Mouse (Mus musculus): ENCODE measurements at regions not wholly inside any gene's neighbourhood (a gene's known extent, or its start where the extent isn't known, plus 50 kb on each side); places are given as distances from the start of the nearest gene placed in this dataset.

DNA sequence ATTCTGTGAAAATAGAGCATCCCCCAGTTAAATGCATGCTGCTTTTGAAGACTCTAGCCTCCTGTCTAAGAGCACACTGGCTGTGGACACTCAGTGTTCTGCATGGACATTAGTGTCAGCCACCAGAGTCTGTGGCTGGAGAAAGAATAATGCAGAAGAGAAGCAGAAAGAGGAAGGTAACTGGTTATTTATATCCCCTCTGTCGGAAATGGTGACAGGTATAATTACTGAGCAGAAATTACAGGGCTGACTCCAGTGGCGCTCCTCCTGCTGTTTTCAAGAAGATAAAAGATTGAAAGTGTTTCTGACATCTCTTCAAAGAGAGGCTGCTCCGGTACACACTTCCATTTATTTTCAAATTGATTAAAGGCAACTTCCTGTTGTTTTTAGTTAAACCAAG lies 139.5 kb upstream of the Gria1 start:
- DNase-seq (ENCODE audit: low spot score in 2 of 2), result no peak
- intact Hi-C loops (cut with DNase I), result loop anchor here (5.0 kb wide), 1 partner anchor 141 kb away; the partner anchor contains the start of gene Gria1

DNA sequence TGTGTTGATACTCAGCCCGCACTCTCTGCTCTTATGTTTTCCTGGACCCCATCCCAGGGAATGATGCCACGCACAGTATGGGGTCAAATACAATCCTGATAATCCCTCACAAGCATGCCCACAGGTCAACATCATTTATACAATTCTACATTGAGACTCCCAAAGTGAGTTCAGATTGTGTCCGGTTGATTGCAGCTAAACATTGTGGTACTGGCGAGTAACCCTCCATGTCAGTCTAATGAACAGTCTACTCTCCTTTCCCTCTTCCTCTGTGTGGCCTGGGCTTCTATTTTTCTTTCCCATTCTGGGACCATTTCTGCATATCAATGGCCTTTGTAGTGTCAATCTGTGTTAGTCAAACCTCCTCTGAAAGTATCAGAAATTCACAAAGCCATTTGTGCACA lies 112.6 kb upstream of the Gria1 start:
- no peak for DNase-seq (ENCODE audit: low spot score in 2 of 2)
- intact Hi-C loops (cut with DNase I), result no loop called here

DNA sequence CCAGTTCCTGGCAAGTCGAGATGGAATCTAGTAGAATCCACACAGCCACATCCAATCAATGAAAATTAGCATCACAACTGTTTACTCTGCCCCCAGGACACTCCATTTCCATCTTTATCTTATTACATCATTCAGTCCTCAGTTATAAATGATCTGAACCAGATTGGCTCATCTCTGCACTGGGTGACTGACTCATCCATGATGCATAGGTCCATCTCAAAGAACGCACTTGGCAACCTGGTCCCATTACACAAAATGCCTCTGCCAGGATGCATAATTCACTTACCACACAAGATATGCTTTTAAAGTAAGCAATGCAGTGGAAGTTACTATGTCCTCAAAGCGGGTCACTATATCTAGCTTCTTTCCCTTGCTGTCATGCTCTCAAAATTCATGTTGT lies 110.0 kb upstream of the Gria1 start:
- DNase-seq (ENCODE audit: low spot score in 2 of 2), result no peak
- intact Hi-C loops (cut with DNase I), result no loop called here

DNA sequence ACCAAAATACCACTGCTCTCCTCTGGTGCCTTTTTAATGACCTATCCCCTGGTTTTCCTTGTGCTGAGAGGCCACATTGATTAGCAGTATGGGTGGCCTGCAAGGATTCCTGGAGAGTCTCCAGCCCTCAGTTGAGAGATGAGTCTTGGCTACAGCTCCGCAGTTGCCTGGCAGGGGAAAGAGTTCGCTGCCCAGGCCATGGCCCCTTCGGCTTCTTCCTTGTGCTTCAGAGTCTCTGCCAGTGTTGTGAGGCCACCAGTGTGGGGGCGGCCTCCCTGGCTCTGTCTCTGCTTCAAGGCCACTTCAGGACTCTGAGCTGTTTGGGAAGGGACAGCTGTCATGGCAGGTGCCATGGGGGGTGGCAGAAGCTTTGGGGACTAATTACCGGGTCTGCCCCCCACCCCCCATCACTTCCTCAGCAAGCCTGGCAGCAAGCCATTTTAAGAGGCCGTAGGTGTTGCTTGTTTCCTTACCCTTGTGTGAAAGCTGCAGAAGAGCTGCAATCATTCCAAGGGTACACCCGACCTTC lies 85.8 kb upstream of the Gria1 start:
- no peak for DNase-seq (ENCODE audit: low spot score in 2 of 2)
- intact Hi-C loops (cut with DNase I), result no loop called here

DNA sequence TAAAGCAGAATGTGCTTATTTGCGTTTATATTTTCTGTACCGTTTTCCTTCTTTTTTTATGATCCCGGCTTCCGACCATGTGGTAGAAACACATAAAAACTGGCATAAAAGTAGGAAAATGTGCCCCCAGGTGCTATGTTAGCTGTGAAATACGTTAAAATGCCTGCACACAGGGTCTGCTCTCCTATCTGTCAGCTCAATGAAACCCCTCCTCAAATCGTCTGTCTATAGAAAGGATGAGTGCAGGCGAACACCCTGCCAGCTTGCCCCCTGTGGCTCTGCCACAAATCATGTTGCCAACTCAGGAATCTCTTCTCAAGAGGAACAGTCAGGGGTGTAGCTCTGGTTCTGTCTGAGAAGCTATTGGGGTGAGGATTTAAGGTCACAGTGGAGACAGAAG lies 78.4 kb upstream of the Gria1 start:
- no peak for DNase-seq (ENCODE audit: low spot score in 2 of 2)
- intact Hi-C loops (cut with DNase I), result no loop called here

DNA sequence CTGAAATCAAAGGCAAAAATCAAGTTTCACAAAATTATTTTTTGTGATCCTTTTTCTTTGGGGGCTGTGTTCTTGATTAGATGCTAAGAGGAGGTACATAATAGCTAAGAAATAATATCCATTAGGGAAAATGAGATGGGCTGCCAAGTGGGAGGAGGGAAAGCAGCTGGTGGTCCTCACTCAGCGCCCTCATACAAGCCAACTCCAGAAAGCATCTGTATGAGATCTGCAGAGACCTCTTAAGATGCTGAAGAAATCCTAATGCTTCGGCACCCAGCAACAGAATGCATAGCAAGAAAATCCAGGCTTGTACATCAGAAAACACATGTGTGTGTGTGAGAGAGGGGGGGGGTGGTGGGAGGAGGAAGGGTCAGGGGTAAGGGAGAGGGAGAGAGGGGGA lies 58.8 kb upstream of the Gria1 start:
- intact Hi-C loops (cut with DNase I), result no loop called here
- DNase-seq (ENCODE audit: low spot score in 2 of 2), result no peak

DNA sequence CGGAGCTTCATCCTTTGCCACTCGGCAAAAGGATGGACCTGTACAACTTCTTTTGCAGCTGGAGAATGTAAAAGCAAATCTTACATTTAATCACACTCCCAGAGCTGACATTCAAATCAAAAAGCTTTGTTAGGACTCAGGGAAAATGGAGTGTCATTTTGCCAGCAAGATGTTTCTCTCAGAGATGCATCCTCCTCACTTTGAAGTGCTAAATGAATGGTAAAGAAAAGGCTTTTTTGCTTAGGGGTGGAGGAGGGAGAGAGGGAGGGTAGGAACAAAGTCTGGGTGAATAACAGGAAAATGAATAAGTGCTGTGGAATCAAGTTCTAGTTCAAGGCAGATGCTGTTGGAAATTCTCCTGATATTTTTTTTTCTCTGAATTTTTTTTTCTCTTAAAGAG lies 53.4 kb upstream of the Gria1 start:
- DNase-seq (ENCODE audit: low spot score in 2 of 2), result no peak
- intact Hi-C loops (cut with DNase I), result no loop called here
